Mouse (Mus musculus): ENCODE results near the gene Plekhg2. TPM values are rescaled to one million over a fixed set of nuclear protein-coding genes. Genes with fewer than 3 reads are reported as not detected.

The Plekhg2 gene
- total RNA-seq, 2 experiments from 2014 or later, result 15.0 to 15.7 TPM

- intact Hi-C loops (cut with DNase I; ENCODE audit: low total_unique reads), result no loop called here
Measured at GRCm38 (mm10) chr7:28371514-28371989, 847 bp downstream of the Plekhg2 start.

DNA sequence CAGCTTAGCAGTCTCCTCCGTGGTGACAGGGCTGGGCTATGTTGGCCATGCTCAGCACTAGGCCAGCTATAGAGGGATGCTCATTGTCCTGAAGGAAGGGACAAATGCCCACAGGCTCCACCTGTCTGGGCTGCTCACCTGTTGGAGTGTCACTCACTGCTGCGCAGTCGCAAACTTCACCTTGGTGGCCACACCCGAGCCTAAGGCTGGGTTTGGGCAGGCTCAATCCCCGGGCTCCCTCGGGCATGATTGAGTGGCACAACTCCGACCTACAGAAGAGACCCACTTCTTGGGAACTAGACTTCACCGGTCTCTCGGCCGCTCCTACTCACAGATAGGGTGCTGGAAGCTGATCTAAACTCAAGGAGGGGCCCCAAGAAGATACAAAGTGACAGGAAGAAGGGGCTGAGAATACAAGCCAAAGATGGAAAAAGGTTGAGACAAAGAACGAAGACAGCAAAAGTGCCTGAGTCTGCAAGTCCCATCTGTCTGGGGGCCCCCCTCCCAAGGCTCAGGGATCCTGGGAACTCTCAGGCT lies 1.4 kb downstream of the Plekhg2 start:
- no peak for DNase-seq
- intact Hi-C loops (cut with DNase I; ENCODE audit: low total_unique reads), result no loop called here

More at GRCm38 (mm10) chr7:28371514-28371989, 847 bp downstream of the Plekhg2 start:
- peak; percentile 80 for DNase-seq

- intact Hi-C loops (cut with DNase I; ENCODE audit: low total_unique reads), result no loop called here
- no peak for DNase-seq
Measured at GRCm38 (mm10) chr7:28370051-28370450, 2.3 kb downstream of the Plekhg2 start.

DNA sequence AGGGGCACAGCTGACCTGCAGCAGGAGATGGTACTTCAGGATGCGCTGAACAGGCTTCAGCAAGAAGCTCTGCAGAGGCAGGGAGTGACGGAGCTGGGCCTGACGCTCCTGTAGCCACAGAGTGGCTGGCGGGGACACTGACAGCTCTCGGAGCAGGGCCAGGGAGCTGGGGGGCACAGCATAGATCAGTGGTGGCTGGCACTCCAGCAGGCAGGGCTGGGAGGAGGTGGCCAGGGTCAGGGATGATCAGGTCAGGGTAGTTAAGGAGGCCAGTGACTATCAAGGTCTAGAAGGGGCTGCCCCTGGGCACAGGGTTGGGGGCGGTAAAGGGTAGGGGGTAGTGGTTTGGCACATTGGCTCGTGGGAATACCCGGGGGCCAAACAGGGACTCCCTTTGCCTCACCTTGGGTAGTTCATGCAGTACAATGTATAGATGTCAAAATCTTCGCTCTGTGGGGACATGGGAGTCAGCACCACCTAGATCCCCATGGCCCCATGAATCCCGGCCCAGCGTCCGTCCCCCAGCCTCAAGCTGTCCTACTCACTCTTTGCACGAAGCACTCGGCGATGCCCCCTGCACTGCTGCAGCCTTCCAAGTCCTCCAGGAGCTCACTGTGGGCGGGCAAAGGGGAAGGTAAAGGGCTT lies 4.0 kb downstream of the Plekhg2 start:
- intact Hi-C loops (cut with DNase I; ENCODE audit: low total_unique reads), result no loop called here

DNA sequence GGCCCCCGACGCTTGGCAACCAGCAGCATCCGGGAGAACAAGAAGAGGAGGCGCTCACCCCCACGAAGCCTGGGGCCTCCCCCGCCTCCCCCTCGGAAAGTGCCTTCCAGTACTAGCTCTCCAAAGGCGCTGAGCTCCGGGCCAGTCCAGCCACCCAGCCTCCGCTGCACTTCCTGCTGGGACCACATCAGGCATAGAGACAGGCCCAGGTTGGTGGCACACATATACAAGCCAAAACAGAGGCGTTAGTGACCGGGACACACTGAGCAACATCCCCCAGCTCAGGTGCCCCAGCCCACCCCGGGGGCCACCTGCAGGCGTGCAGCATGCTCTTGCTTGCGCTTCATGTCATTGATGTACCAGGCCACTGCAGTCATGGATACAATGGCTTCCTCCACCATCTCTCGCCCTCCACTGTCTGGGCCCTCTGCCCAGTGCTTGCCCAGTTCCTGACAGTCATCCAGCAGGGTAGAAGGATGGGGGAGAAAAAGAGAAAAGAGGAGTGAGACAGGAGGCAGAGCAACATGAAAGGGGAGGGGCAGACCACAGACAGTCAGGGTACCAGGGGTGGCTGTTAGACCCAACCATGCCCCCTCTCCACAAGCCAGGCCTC lies 4.6 kb downstream of the Plekhg2 start:
- intact Hi-C loops (cut with DNase I; ENCODE audit: low total_unique reads), result no loop called here
- no peak for DNase-seq

More for the DNA sequence above, 4.0 kb downstream of the Plekhg2 start:
- DNase-seq, result no peak

GRCm38 (mm10) chr7:28362441-28363060 lies 9.8 kb downstream of the Plekhg2 start:
- no peak for DNase-seq
- intact Hi-C loops (cut with DNase I; ENCODE audit: low total_unique reads), result no loop called here

GRCm38 (mm10) chr7:28361647-28362341 lies 10.6 kb downstream of the Plekhg2 start:
- no peak for DNase-seq
- intact Hi-C loops (cut with DNase I; ENCODE audit: low total_unique reads), result no loop called here

DNA sequence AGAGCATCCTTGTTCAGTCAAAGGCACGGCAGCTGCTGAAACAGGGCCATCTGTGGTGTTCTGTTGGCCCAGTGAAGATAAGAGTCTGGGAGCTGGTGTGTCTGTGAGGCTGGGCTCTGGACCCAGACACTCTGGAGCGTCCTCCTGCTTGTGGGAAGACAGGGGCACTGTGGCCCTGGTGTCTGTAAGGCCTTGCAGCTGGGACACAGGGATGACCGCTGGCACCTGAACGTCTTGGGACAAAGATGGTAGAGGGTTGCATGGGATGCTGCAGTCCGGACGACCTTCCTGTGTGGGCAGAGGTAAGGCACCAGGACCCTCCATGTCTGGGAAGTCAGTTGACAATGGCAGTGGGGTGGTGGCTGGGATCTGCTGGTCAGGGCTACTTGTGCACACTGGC lies 12.1 kb downstream of the Plekhg2 start:
- intact Hi-C loops (cut with DNase I; ENCODE audit: low total_unique reads), result no loop called here
- no peak for DNase-seq

GRCm38 (mm10) chr7:28359854-28360253 lies 12.5 kb downstream of the Plekhg2 start:
- DNase-seq, result no peak
- intact Hi-C loops (cut with DNase I; ENCODE audit: low total_unique reads), result no loop called here

GRCm38 (mm10) chr7:28358431-28358830 lies 14.0 kb downstream of the Plekhg2 start:
- intact Hi-C loops (cut with DNase I; ENCODE audit: low total_unique reads), result no loop called here
- no peak for DNase-seq

GRCm38 (mm10) chr7:28357984-28358383 lies 14.4 kb downstream of the Plekhg2 start:
- no peak for DNase-seq

DNA sequence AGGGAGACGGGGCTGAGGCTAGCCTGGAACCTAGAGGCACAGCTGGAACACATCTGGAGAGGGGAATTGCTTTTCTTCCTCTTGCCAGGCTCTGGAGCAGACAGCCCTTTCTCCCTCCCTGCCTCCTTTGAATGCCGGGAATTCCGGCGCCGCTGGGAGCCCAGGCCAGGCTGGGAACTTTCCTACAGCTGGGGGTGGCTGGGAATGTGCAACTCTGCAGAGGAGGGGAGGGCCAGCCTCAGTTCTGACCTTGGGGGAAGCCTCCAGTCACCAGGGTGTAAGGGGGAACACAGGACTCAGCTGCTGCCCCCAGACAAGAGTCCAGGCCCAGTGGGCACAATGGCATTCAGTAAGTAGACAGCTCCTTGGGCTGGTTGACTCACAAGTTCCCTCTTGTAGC lies 15.4 kb downstream of the Plekhg2 start:
- DNase-seq, result peak; percentile 75
- intact Hi-C loops (cut with DNase I; ENCODE audit: low total_unique reads), result no loop called here

More at GRCm38 (mm10) chr7:28357984-28358383, 14.4 kb downstream of the Plekhg2 start:
- intact Hi-C loops (cut with DNase I; ENCODE audit: low total_unique reads), result no loop called here

DNA sequence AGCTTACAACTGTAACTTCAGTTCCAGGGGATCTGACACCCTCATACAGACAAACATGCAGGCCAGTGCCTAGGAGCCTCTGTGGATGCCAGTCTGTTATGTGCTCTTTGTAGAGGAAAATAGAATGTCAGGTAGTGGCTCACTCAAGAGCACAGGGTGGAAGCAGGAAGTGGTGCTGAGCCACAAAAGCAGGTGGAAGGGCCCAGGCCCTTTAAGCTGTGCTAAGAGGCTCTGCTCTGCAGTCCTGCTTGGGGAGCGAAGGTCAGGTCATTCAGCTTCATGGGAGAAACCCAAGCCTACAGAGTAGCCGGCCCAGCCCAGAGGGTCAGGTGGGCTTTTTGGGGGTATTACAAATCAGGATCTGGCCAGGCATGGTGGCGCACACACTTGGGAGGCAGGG lies 17.2 kb downstream of the Plekhg2 start:
- no peak for DNase-seq
- intact Hi-C loops (cut with DNase I; ENCODE audit: low total_unique reads), result no loop called here

DNA sequence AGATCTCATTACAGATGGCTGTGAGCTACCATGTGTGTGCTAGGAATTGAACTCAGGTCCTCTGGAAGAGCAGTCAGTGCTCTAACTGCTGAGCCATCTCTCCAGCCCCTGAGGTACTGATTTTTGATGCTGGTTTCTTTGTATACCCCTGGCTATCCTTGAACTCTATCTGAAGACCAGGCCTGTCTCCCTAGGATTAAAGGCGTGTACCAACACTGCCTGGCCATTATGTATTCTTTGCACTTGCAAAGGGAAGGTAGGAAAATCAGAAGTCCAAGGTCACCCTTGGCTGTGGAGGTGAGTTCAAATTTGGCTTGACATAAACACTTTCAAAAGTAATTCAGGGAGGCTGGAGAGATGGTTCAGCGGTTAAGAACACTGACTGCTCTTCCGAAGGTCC lies 17.8 kb downstream of the Plekhg2 start:
- no peak for DNase-seq
- intact Hi-C loops (cut with DNase I; ENCODE audit: low total_unique reads), result no loop called here

DNA sequence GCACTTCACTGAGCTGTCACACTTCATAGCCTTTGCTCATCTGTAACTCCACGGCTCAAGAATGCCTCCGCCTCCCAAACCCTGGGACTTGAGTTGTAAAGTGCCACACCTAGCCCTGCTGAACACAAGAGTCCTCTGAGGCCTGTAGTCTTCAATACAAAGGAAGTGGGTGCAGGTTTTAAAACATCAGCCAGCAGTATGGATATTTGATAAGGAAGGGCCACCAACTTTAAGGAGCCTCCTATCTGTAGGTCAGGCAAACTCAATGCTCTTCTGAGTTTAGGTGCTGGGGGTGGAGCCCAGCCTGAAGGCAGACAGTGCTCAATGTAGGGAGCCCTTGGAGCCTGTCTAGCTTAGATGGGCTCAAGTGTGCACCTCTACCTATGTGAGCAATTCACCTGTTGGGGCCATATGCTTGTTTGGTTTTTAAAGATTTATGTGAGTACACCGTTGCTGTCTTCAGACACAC lies 18.3 kb downstream of the Plekhg2 start:
- intact Hi-C loops (cut with DNase I; ENCODE audit: low total_unique reads), result no loop called here
- no peak for DNase-seq

DNA sequence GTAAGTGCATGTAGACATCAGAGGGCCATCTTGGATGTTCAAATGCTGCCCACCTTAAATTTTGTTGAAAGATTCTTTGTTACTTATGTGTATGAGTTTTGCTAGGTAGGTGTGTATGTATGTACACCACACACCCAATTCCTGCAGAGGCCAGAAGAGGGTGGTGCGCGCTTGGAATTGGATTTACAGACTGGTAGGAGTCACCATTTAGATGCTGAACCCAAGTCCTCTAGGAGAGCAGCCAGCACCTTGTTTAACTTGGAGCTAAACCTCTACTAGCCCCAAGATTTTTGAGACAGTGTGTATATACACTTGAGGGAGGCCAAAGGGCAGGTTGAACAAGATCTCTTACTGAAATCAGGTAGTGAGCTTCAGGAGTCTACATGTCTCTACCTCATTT lies 19.1 kb downstream of the Plekhg2 start:
- intact Hi-C loops (cut with DNase I; ENCODE audit: low total_unique reads), result no loop called here
- DNase-seq, result no peak

- intact Hi-C loops (cut with DNase I; ENCODE audit: low total_unique reads), result no loop called here
- no peak for DNase-seq
Measured at GRCm38 (mm10) chr7:28351676-28352191, 20.7 kb downstream of the Plekhg2 start.

DNA sequence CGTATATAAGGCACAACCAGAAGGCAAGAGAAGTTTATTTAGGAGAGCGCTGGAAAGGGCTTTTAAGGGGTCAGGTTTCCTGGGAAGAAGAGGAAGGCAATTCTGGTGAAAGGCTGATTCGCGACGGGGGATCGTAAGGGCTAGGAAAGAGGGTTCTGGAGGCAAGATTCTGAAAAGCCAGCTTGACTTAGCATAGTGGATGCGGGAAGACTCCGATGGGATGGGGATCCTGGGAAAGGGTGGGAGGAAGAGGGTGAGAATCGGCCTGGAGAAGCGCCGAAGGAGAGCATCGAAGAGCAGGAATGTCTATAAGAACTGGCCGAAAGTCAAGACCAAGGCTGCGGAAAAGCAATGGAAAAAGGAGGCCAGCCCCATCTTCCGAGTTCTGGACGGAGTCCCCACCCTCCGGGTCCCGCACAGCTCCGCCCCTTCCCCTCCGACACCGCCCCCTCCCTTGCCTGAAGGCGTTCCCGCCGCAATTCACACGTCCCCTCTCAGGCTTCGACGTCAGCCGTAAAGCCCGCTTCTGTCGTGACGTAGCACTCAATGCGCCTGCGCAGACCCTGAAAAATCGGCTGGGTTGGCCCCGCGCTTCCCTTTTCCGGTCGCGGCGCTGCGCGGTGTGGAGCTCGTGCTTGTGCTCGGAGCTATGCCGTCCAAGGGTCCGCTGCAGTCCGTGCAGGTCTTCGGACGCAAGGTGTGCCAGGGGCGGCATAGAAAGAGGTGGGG lies 22.1 kb downstream of the Plekhg2 start, which contains the start of gene Rps16:
Gene Rps16, plus strand, starts transcription at position 498 of the 729 bp plus-strand sequence.
- intact Hi-C loops (cut with DNase I; ENCODE audit: low total_unique reads), result no loop called here
- DNase-seq, result peak; percentile 99

- no peak for DNase-seq
- intact Hi-C loops (cut with DNase I; ENCODE audit: low total_unique reads), result no loop called here
Measured at GRCm38 (mm10) chr7:28348601-28349000, 23.8 kb downstream of the Plekhg2 start.
